Comparison of ENCODE assay signal across 15 mouse cellular contexts in genomic region chr2:84292351-84293000, GRCm38 (mm10).
A peak's percentile ranks its signal among the peaks of the same experiment; 100 is the strongest.
DNase-seq lines count a peak whose midpoint lies in the region; ATAC-seq and TF ChIP-seq lines count a peak whose summit lies in the region.
"Had no signal": no experiment of that assay in that cellular context is flagged by ENCODE, and none has a peak within 500 bp of the region (broad histone marks: within the 10 kb centered on the region; RNA-seq: fewer than 3 reads in every experiment).

No protein-coding gene starts in this region.

- no peak overlapping the region for H3K4me2 ChIP-seq in kidney, postnatal 0 days (ENCODE audit: low read length)
- no peak overlapping the region for H3K4me2 ChIP-seq in kidney, embryonic 14.5 days (replicated peaks; ENCODE audit: low read depth, low read length)
- no peak overlapping the region for H3K4me2 ChIP-seq in midbrain, postnatal 0 days (ENCODE audit: low read depth, low read length, poor library complexity, severe bottlenecking)
- H3K4me2 ChIP-seq in midbrain, embryonic 15.5 days, result no peak overlapping the region
- H3K4me2 ChIP-seq: embryonic facial prominence, embryonic 13.5 days; forebrain, embryonic 12.5 days; limb, embryonic 12.5 days had no signal

- no peaks in the 10 kb centered on the region for H3K27me3 ChIP-seq in kidney, postnatal 0 days (ENCODE audit: insufficient read depth, low read length)
- H3K27me3 ChIP-seq in kidney, embryonic 14.5 days (ENCODE audit: control insufficient read depth, insufficient read depth, low read length), result no peaks in the 10 kb centered on the region
- no peaks in the 10 kb centered on the region for H3K27me3 ChIP-seq in midbrain, postnatal 0 days (ENCODE audit: insufficient read depth, low read length)
- H3K27me3 ChIP-seq in midbrain, embryonic 15.5 days (replicated peaks), result no peaks in the 10 kb centered on the region
- H3K27me3 ChIP-seq: embryonic facial prominence, embryonic 13.5 days; forebrain, embryonic 12.5 days; limb, embryonic 12.5 days had no signal

- intact Hi-C loops in gastrocnemius, adult 2 months (cut with DNase I), result loop anchor here (5.0 kb wide), 1 partner anchor 135 kb away; the partner anchor contains the start of gene Calcrl
- intact Hi-C loops in gastrocnemius, postnatal 14 days (cut with DNase I; ENCODE audit: low total_unique reads), result no loop called here
- intact Hi-C loops in left cerebral cortex, postnatal 14 days (cut with DNase I), result no loop called here

- no peak overlapping the region for H3K9ac ChIP-seq in kidney, postnatal 0 days (ENCODE audit: low read depth, low read length)
- H3K9ac ChIP-seq in kidney, embryonic 14.5 days (ENCODE audit: low read depth, low read length), result no peak overlapping the region
- H3K9ac ChIP-seq in midbrain, postnatal 0 days (replicated peaks; ENCODE audit: low read length, poor library complexity, severe bottlenecking), result no peak overlapping the region
- no peak overlapping the region for H3K9ac ChIP-seq in midbrain, embryonic 15.5 days
- H3K9ac ChIP-seq: embryonic facial prominence, embryonic 13.5 days; forebrain, embryonic 12.5 days; limb, embryonic 12.5 days had no signal

- peak; percentile 44 for TF ChIP-seq CTCF in gastrocnemius, adult 2 months (IDR thresholded peaks at IDR 0.05)
- TF ChIP-seq CTCF in kidney, postnatal 0 days (IDR thresholded peaks at IDR 0.05; ENCODE audit: low read depth), result peak; percentile 48; the same call in 1 of the 2 replicates
- TF ChIP-seq CTCF in midbrain, postnatal 0 days (IDR thresholded peaks at IDR 0.05), result peak; percentile 22; the same call in 1 of the 2 replicates

- H3K4me1 ChIP-seq in kidney, postnatal 0 days (replicated peaks; ENCODE audit: insufficient read depth, low read length), result no peaks in the 10 kb centered on the region
- no peaks in the 10 kb centered on the region; the same call in 1 of the 2 replicates for H3K4me1 ChIP-seq in kidney, embryonic 14.5 days (ENCODE audit: control insufficient read depth, insufficient read depth, low read length)
- H3K4me1 ChIP-seq in midbrain, postnatal 0 days (ENCODE audit: insufficient read depth, low read length), result no peaks in the 10 kb centered on the region
- H3K4me1 ChIP-seq in midbrain, embryonic 15.5 days, result no peaks in the 10 kb centered on the region
- H3K4me1 ChIP-seq: embryonic facial prominence, embryonic 13.5 days; forebrain, embryonic 12.5 days had no signal

- ATAC-seq in kidney, postnatal 0 days (replicated peaks; ENCODE audit: low FRiP score, low read depth), result no peak
- no peak for ATAC-seq in kidney, embryonic 14.5 days (ENCODE audit: low FRiP score, low TSS enrichment)
- ATAC-seq in midbrain, postnatal 0 days (ENCODE audit: low FRiP score), result no peak
- ATAC-seq in midbrain, embryonic 15.5 days (replicated peaks), result no peak

- no peak overlapping the region for H3K4me3 ChIP-seq in gastrocnemius, adult 2 months
- no peak overlapping the region for H3K4me3 ChIP-seq in kidney, postnatal 0 days (replicated peaks; ENCODE audit: low read depth, low read length)
- H3K4me3 ChIP-seq in kidney, embryonic 14.5 days (ENCODE audit: low read length), result no peak overlapping the region
- no peak overlapping the region for H3K4me3 ChIP-seq in midbrain, postnatal 0 days (ENCODE audit: low read depth, low read length)
- H3K4me3 ChIP-seq in midbrain, embryonic 15.5 days, result no peak overlapping the region
- H3K4me3 ChIP-seq: embryonic facial prominence, embryonic 13.5 days; forebrain, embryonic 12.5 days; limb, embryonic 12.5 days had no signal

- H3K27ac ChIP-seq in gastrocnemius, adult 2 months, result peak overlapping the region; percentile 53
- H3K27ac ChIP-seq in kidney, postnatal 0 days, result no peak overlapping the region
- H3K27ac ChIP-seq in kidney, embryonic 14.5 days (ENCODE audit: low read depth, low read length), result no peak overlapping the region
- H3K27ac ChIP-seq in midbrain, postnatal 0 days (ENCODE audit: low read depth, low read length), result no peak overlapping the region
- H3K27ac ChIP-seq in midbrain, embryonic 15.5 days, result no peak overlapping the region
- H3K27ac ChIP-seq: embryonic facial prominence, embryonic 13.5 days; forebrain, embryonic 12.5 days; limb, embryonic 12.5 days had no signal

- DNase-seq in gastrocnemius, adult 2 months, result no peak
- DNase-seq in gastrocnemius, postnatal 14 days, result no peak
- DNase-seq in kidney, postnatal 0 days (ENCODE audit: low spot score), result peak; percentile 25
- DNase-seq in midbrain, postnatal 0 days (ENCODE audit: low spot score), result no peak
- no peak for DNase-seq in testis, postnatal 10 days (ENCODE audit: low spot score)
- DNase-seq in left cerebral cortex, postnatal 14 days (ENCODE audit: low spot score in 2 of 2), result no peak
- DNase-seq: adrenal gland, postnatal 10 days; cerebellum, postnatal 25 days; lung, postnatal 4 days; thymus, postnatal 25 days had no signal

- WGBS in kidney, postnatal 0 days, result 84% methylated on average over 4 of the region's 4 CpGs
- 86% methylated on average over 4 of the region's 4 CpGs for WGBS in kidney, embryonic 14.5 days
- WGBS in midbrain, postnatal 0 days, result 90% methylated on average over 4 of the region's 4 CpGs
- WGBS in midbrain, embryonic 15.5 days, result 91% methylated on average over 4 of the region's 4 CpGs

- H3K36me3 ChIP-seq in kidney, postnatal 0 days (ENCODE audit: insufficient read depth, low read length), result no peaks in the 10 kb centered on the region
- no peaks in the 10 kb centered on the region for H3K36me3 ChIP-seq in kidney, embryonic 14.5 days (ENCODE audit: control insufficient read depth, insufficient read depth, low read length)
- no peaks in the 10 kb centered on the region for H3K36me3 ChIP-seq in midbrain, postnatal 0 days (ENCODE audit: insufficient read depth, low read length)
- H3K36me3 ChIP-seq in midbrain, embryonic 15.5 days (replicated peaks), result no peaks in the 10 kb centered on the region
- H3K36me3 ChIP-seq: embryonic facial prominence, embryonic 13.5 days; forebrain, embryonic 12.5 days; limb, embryonic 12.5 days had no signal

- no peaks in the 10 kb centered on the region for H3K9me3 ChIP-seq in kidney, postnatal 0 days (replicated peaks; ENCODE audit: low read length)
- H3K9me3 ChIP-seq in kidney, embryonic 14.5 days (ENCODE audit: control insufficient read depth, low read length), result no peaks in the 10 kb centered on the region
- H3K9me3 ChIP-seq in midbrain, postnatal 0 days (ENCODE audit: low read length), result no peaks in the 10 kb centered on the region
- H3K9me3 ChIP-seq in midbrain, embryonic 15.5 days, result no peaks in the 10 kb centered on the region
- H3K9me3 ChIP-seq: embryonic facial prominence, embryonic 13.5 days; forebrain, embryonic 12.5 days; limb, embryonic 12.5 days had no signal
